Mouse (Mus musculus) fat pad, adult 2 months (tissue): ENCODE data around the gene Slc22a6.

Source experiments
- DNase-seq: peaks from one replicate; pipeline ENCODE4 v3.0.0-alpha.2; 2011; ENCODE audit warnings: low read depth, low spot score; ENCODE audit errors: extremely low read depth

Slc22a6 gene

DNA sequence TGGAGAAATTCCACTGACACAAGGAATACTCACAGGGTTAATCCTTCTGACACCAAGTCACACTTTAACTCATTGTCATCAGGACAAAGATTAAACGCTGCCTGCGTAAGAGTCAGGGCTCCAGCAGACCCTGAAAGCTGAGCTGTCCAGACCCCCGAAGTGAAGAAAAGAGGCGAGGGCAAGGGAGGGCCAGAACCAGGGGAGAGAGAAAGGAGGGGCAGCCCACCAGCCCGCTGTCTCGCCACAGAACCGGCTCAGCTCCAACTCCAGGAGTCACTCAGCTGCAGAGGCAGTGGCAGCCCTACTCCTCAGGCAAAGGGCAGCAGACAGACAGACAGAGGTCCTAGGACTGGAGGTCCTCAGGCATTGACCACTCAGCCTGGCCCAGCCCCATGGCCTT lies at the start of gene Slc22a6:
TSS of gene Slc22a6 (plus strand) at position 136 of the 400 bp plus-strand sequence.
- no peak for DNase-seq

DNA sequence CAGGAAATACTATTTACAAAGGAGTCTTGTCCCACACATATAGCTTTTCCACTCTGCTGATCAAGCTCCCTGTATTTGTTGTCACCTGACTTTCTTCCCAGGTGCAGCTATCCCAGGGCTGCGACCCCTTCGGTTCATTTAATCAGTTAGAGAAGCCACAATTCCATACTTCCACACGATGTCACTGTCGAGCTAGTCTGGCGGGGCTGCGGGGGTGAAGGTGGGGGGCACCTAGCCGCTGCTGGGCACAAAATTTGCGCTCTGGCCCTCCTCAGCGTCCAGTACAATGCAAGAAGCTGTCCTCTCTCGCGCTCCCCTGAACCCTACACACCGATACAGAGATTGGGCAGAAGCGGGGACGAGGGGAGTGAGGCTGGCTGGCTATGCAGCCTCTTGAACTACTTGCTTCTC lies 48.4 kb upstream of the Slc22a6 start:
- DNase-seq: no peak

DNA sequence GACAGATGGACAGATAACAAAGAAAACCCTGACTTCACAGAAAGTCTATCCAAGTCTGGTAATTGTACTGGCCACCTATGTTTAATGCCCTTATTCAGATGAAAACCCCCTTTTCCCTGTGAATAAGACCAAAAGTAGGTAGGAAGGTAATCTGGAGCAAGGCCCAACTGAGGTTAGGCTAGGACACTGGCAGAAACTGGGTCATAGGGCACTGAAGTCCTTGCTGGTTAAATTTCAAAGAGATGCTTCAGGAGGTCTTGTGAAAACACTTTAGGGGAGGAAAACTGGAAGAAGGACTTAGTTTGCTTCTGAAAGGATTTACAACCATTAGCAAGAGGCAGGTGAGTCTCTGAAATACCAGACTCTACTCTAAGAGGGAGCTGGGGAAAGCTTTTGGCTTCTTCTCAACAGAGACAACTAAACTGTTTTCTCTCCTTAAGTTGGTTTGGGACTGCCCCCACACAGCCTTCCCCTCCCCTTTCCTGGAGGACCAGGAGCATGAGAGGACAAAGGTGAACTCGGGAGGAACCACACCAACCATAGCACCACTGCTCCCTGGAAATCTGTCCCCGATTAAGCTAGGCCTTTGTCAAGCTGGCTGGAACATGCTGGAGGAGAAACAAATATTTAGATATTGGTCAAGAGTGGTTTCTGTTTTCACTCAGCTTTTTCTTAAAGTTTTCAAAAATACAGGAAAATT lies 47.3 kb upstream of the Slc22a6 start:
- no peak for DNase-seq

DNA sequence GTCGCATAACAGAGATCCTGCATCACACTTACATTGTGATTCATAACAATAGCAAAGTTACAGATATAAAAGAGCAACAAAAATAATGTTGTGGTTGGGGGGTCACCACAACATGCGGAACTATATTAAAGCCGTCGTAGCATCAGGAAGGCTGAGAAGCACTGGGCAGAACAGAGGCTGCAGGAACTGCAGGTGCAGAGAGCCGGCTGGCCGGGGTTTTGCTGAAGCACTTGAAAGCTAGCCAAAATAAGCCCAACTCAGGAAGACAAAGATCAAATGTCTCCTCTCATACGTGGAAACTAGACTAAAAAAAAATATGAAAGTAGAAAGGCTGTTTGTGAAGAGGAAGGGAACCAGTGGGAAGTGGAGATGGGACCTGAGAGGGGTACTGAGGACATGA lies 46.1 kb upstream of the Slc22a6 start:
- no peak for DNase-seq

DNA sequence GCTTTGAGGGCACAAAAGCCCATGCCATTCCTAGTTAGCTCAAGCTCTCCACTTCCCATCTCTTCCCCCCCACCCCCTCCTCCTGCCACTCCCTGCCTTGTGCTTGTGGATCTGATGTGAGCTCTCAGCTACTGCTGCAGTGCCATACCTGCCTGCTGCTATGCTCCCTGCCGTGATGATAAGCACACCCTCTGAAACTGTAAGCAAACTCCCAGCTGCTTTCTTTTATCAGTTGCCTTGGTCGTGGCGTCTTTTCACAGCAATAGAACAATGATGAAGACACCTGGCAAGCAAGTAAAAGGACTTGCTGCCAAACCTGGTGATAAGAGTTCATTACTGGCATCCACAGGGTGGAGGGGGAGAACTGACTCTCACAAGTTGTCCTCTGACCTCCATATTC lies 45.4 kb upstream of the Slc22a6 start:
- no peak for DNase-seq

DNA sequence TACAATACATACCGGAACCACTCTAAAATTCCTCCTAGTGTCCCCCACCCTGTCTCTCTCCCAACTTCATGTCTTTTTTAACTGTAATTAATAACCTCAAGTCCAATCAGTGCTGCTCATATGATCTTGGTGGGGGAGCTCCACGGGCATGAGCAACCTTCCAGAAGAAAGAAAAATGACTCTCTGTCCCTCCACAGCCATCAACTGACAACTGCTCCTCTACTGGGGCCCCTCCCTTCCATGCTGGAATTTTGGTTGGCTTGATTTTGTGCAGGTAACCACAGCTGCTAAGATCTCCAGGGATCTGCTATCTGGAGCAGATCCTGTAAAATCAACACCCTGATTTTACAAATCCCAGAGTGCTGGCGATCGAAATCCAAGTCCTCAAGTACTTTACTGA lies 40.4 kb upstream of the Slc22a6 start:
- no peak for DNase-seq

DNA sequence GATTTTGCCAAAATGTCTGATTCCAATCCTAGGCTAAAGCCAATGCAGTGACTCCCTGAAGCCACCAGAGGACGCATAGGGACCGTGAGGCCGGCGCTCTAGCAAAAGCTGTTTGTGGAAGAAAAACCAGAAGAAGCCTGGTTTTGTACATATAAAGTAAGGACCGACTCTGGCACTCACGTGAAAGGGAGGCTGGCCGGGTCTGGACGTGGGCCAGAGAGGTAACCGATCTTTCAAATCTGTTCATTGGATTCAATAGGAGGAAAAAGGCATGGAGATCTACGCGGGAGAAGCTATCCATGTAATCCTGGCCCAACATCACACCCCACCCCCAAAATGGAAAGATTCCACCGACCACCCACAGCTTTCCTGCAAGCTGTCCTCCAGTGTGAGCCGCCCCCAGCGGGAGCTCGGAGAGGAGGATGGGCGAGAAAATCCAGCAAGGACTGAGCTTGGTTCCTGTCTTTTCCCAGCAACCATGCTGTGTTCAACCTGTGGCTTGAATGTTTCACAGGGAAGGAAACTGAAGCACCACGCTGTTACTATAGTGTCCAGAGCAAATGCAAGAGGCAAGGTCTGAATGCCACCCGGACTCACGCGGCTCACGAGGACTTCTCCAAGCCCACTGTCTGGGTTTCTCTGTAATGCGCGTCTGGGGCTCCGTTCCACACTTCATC lies 39.4 kb upstream of the Slc22a6 start:
- DNase-seq: no peak

DNA sequence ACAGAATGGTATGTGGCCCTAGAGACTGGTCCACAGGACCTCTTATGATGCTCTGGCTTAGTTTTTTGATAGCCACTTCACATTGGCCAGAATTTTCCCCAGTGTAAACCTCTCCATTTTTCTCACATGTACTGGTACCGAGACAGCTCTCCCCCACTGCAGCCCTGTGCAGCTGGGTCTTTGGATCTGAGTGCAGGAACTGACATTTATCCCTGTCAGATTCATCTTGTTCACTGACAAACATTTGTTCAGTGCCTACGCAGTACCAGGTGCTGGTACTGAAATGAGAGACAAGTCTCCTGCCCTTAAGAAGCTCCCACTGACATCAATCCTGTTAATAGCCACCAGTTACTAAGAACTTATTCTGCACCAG lies 38.9 kb upstream of the Slc22a6 start:
- no peak for DNase-seq

DNA sequence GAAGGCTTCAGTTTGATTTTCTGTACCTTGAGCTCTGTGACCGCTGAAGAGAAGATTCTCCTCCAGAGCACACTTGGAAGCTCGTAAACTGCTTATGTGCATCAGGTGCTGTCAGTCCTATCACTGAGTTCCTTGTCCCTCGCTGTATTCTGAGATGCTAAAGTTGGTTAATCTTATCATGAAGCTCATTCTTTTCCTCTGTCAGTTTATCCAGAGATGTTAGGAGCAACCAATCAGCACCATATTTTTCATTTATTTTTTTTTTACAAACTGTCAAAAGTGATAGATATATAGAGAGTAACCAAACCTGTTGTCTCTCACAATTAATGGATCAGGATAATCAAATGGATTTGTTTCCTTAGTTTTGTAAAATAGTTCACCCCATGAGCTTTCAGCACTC lies 32.5 kb upstream of the Slc22a6 start:
- no peak for DNase-seq

DNA sequence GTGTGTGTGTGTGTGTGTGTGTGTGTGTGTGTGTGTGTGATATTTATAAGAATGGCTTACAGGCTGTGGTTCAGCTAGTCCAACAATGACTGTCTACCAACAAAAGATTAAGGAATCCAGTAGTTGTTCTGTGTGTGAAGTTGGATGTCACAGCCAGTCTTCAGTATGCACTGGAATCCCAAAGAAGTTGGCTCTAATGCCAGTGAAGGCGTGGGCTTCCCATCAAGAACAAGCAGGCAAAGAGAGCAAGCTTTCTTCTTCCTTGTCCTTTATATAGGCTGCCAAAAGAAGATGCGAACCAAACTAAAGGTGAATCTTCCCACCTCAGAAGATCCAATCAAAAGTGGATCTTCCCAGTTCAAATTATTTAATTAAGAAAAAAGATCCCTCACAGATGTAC lies 31.9 kb upstream of the Slc22a6 start:
- no peak for DNase-seq

DNA sequence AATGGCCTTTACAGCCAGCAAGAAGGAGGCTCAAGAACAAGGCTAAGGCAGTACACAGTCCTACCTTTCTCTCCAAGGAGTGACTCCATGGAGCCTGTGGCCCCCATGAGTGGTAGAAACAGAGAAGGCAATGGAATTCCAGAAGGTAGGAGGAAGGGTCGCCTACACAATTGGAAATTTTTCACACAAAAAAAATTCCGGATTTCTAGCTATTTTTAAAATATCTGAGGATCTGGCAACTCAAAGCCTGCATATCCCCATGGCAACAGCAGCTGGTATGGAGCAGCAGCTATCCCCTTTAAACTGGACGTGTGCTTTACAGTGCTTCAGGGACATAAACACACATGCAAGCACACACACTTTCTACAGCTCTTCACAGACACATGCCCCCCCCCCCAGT lies 31.5 kb upstream of the Slc22a6 start:
- no peak for DNase-seq

DNA sequence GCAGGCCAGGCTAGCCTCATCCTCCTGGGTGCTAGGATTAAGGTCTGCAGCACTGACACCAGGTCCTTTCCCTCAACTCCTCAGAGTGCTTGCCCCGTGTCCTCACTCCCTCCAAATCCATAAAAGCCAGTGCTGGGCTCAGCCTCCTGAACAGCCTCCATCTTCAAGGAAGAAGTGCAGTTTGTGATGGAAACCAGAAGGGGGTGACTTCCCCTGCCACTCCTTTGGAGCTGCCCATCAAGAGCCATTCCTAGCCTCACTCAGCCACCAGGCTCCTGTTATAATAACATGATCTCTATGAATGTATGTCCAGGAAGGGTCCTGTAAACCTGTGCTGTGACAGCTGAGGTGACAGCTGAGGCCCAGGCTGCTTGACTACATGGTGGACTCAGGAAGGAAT lies 30.5 kb upstream of the Slc22a6 start:
- no peak for DNase-seq

DNA sequence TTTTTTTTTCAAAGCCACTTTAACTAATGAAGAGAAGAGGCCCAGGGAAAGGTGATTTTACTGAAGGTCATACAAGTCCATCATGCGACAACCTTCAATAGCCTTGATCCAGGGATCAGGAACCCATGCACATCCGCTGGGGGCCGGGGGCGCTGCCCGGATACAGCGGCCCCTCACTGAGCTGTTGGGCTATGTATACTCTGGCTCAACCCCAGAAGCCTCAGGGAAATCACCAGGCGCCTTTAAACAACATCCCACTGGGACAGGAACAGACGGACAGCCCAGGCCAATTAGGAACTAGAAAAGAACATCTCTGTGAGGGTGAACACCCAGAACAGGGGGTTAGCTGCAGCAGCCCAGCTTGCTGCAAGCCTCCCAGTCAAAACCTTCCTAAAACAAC lies 26.9 kb upstream of the Slc22a6 start, which contains the start of gene Slc22a8:
TSS of gene Slc22a8 (plus strand) at position 301 of the 400 bp plus-strand sequence.
- DNase-seq: no peak

DNA sequence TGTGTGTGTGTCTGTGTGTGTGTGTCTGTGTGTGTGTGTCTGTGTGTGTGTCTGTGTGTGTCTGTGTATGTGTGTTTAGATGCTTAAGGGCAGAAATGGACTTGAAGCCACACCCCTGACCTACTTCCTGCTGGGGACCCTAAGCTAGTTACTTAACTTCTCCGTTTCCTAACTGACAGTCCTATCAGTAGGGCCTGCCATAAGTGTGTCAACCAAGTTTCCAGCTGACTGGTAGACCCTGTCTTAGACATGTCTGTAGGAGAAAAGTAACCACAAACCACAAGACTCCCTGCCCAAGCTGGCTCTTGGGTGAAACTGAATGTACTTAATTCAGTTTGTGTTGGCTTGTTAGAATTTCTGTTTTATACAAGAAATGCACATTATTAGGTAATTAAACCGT lies 25.7 kb upstream of the Slc22a6 start:
- no peak for DNase-seq

DNA sequence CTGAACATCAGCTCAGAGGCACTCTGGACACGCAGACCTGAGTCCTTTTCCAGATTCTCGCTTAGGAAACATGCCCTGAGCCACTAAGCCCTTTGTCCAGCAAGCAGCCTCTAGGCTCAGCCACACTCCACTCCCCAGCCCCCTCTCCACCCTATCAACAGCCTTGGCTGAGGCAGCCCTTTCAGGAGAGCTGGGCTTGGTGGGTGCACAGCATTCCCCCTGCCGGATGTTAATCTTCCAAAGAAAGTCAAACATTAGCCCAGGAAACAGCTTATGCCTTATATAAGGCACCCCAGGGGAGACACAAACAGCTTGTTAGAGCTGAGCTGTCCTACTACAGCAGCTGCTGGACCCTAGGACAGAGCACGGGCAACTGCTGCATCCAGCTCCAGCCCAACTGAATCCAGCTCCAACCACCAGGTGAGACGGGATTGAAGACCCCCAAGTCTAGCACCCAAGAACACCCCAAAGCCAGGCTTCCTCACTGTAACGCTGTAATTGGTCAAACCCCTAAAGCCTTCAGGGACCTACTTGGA lies 24.9 kb upstream of the Slc22a6 start:
- DNase-seq: no peak

DNA sequence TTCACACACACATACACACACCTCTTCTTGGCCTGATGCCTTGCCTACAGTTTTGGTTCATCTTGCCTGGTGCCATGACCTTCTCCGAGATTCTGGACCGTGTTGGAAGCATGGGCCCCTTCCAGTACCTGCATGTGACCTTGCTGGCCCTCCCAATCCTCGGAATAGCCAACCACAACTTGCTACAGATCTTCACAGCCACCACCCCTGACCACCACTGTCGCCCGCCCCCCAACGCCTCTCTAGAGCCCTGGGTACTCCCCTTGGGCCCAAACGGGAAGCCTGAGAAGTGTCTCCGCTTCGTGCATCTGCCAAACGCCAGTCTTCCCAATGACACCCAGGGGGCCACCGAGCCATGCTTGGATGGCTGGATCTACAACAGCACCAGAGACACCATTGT lies 24.0 kb upstream of the Slc22a6 start:
- DNase-seq: no peak

DNA sequence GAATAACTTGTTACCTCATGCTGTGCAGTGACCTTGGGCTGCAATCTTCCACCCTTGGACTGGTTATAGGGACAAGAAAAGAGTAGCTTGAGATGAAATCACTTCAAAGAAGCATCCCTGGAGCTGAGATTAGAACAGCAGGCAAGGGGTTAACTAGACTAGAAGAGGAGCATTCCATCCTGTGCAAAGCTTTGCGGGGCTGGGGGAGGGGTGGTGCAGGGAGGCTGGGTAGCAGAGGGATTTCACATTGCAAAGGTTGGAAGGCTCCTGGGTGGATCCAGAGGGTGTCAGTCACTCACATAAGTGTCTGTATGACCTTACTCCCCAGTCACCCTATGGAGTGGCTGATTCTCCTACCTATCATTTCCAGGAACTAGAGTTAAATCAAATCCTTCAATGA lies 23.3 kb upstream of the Slc22a6 start:
- DNase-seq: no peak

DNA sequence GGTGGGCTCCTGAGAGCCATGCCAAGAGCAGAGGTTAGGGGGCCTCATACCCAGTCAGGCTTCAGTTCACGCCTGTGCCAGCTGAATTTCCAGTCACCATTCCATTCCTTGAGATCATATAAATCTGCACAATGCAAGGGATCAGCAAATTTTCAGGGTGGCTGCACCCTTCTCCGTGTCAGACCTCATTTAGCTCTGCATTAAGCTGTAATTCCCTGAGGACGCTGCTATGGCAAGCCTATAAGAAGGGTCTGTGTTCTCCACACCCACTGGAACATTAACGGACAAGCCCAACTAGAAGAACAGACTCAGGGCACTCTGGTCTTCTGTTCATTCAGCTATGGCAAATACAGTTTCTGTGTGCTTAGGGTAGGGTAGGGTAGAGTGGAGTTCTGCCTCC lies 20.6 kb upstream of the Slc22a6 start:
- no peak for DNase-seq

DNA sequence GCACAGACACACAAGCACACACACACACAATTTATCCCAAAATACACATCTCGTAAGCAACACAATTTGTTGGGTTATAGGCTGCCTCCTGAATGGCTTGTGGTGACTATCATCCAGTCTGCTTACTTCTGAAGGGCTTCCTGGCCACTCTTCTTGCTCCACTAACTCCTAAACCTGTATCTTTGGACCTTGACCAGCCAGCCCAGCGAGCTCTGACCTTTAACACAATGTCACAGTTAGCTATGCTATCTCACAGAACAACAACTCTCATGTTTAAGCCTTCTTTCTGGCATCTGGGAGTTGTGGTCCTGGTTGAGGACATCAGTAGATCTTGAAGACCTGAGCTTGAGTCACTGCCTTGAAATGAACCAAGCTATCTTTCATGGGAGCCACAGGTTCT lies 18.6 kb upstream of the Slc22a6 start:
- no peak for DNase-seq

DNA sequence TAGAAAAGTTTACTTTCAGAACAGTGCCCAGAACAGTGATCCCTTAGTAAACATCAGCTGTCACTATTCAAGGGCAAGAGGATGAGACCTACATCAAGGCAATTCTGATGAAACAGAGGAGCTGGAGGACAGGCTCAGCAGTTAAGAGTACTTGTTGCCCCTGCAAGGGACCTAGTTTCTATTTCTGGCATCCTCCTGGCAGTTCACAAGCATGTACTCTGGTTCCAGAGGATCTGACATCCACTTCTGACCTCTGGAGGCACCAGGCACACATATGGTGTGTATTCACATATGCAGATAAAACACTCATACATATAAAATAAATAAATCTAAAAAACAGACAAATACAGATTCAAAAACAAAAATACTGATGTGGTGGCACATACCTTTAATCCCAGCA lies 15.9 kb upstream of the Slc22a6 start:
- no peak for DNase-seq

DNA sequence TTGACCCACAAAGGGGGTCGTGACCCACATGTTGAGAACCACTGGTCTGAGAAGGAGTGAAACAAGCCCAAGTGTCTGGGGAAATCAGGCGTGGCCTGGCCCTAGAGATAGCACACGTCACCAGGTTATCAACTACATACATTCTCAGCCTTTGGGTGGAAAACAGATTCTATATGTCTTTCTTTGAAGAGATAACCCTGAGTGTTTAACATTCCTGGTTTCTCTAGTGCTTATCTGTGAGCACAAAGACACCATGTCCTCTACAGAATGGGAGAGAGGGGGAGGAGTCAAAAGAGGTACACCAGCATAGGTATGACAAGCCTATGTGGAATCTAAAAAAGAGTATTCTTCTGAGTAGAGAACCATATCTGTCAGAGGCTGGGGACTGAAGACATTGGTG lies 14.9 kb upstream of the Slc22a6 start:
- DNase-seq: no peak

DNA sequence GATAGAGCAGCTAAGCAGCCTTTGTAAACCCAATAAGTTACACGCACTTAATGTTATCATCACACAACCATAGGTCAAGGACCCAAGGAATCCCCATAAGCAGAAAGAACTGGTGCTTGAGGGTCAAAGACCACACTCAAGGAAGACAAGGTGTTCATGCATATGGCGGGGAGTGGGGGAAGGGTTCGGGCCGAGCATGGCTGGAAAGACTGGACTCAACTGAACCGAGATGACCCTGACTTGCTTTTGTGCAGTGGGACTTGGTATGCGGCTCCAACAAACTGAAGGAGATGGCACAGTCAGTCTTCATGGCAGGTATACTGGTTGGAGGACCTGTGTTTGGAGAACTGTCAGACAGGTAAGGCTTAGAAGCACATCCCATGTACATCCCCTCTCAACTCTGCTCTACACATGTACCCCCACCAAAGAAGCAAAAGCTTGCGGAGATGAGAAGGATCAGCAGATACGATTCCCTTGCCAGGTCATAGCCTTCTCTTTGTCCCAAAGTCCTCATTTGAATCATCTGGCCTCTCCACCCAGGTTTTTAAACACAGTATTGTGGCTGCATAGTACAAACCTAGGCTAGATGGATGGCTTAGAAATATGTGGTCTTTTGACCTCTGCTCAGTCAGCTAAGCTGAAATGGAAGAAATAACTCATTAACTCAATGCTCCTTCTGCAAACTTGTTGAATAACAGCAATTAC lies 13.2 kb upstream of the Slc22a6 start:
- DNase-seq: no peak
